Mouse (Mus musculus) heart, postnatal 0 days (tissue): ENCODE data around the gene Nudt3. TPM values are rescaled to one million over a fixed set of nuclear protein-coding genes. Genes with fewer than 3 reads are reported as not detected.
A peak's percentile ranks its signal among the peaks of the same experiment; 100 is the strongest.
"Not testable (repeated sequence)": the region's sequence is repeated elsewhere in the genome, so short reads cannot be mapped to it uniquely, and the experiment has no call there.

Experiments
- ATAC-seq: fragments of 200-750 bp; cut with Nextera tagmentation; 2 replicates; pipeline ENCODE4 v1.8.0; 2017; ENCODE audit warnings: low read depth, moderate number of reproducible peaks, moderate library complexity; ENCODE audit not compliant: insufficient read depth
- DNase-seq: peaks from one replicate; pipeline ENCODE4 v3.0.0-alpha.2; 2016; ENCODE audit warnings: low spot score
- H3K27ac ChIP-seq: fragments of 300-500 bp; sonication (generic); 2 replicates; pipeline ENCODE4 v1.5.1; 2014; ENCODE audit warnings: low read depth, mild to moderate bottlenecking
- H3K27me3 ChIP-seq: fragments of 300-500 bp; sonication (generic); 2 replicates; pipeline ENCODE4 v1.6.1; 2014; ENCODE audit warnings: low read length, mixed read lengths; ENCODE audit not compliant: control insufficient read depth, insufficient read depth
- H3K36me3 ChIP-seq: fragments of 300-500 bp; sonication (generic); replicated peaks from 2 replicates; pipeline ENCODE4 v1.6.1; 2014; ENCODE audit warnings: low read length, mixed read lengths; ENCODE audit not compliant: control insufficient read depth, insufficient read depth
- H3K4me1 ChIP-seq: fragments of 300-500 bp; sonication (generic); 2 replicates; pipeline ENCODE4 v1.6.1; 2014; ENCODE audit warnings: antibody characterized with exemption; ENCODE audit not compliant: control insufficient read depth, insufficient read depth
- H3K4me2 ChIP-seq: fragments of 300-500 bp; sonication (generic); 2 replicates; pipeline ENCODE4 v1.6.1; 2014; ENCODE audit warnings: low read depth, mild to moderate bottlenecking, low read length, moderate library complexity
- H3K4me3 ChIP-seq: fragments of 300-500 bp; sonication (generic); 2 replicates; pipeline ENCODE4 v1.5.1; 2014; ENCODE audit warnings: low read depth, low read length
- H3K9ac ChIP-seq: fragments of 300-500 bp; sonication (generic); replicated peaks from 2 replicates; pipeline ENCODE4 v1.6.1; 2014; ENCODE audit warnings: low read depth, low read length, mixed read lengths
- H3K9me3 ChIP-seq: fragments of 300-500 bp; sonication (generic); replicated peaks from 2 replicates; pipeline ENCODE4 v1.6.1; 2016; ENCODE audit warnings: low read length; ENCODE audit not compliant: control insufficient read depth
- CTCF ChIP-seq: IDR thresholded peaks from 2 replicates; pipeline ENCODE4 v1.5.1; 2016; ENCODE audit warnings: antibody characterized with exemption, control low read depth, low read depth
- EP300 ChIP-seq: IDR thresholded peaks from 2 replicates; pipeline ENCODE4 v1.6.1; 2016; ENCODE audit warnings: antibody characterized with exemption, low read depth
- WGBS: fragments of 180-500 bp; shearing (Covaris S2); extraction: QIAGEN DNeasy Blood & Tissue Kit; methylation state at CpG from one replicate; pipeline ENCODE4 v1.1.7; 2014; 5-methylcytosine and 5-hydroxymethylcytosine counted together
- polyA plus RNA-seq: library from polyadenylated mRNA; unstranded; fragments of >200 nt; fragmentation: Nextera tagmentation; extraction: Ambion mirVana; gene quantifications from 2 replicates; pipeline ENCODE4 v1.2.1, GENCODE M21; 2015
- total RNA-seq: library from RNA; depleted of rRNA; stranded (reverse); fragments of >200 nt; gene quantifications from 2 replicates; pipeline ENCODE4 v1.2.3, GENCODE M21; 2014; ENCODE audit warnings: low replicate concordance

The Nudt3 gene
- total and polyA plus RNA-seq, 2 experiments from 2014 or later, result 140 to 184 TPM

DNA sequence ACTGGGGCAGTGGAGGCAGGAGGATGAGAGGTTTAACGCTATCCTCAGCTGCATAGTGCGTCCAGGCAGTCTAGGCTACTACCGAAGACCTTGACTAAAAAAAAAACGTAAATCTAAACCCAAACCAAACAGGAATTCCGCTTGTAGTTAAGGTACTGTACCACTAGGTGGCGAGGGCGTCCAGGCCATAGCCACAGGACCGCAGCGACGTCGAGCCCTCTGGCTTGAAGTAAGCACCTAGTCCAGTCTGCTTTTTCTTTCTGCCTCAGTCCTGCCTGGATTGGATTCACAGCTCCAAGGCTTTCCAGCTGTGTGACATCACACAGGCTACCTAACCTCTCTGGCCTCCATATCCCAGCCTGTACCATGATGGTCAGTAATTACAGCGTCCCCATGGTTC is 26.9 kb upstream of the Nudt3 start:
- ATAC-seq (no peak), DNase-seq (peak; percentile 25)
- Histone ChIP-seq H3K27ac (no peak overlapping the region), H3K9me3 (no peaks in the 10 kb centered on the region), H3K4me2 (no peak overlapping the region), H3K4me1 (no peaks in the 10 kb centered on the region), H3K36me3 (no peaks in the 10 kb centered on the region), H3K27me3 (peaks cover 7% of the 10 kb centered on the region), H3K9ac (no peak overlapping the region), H3K4me3 (no peak overlapping the region)
- peak; percentile 60 for TF ChIP-seq CTCF
- no peak for TF ChIP-seq EP300
- WGBS, result 9% methylated on average over 12 of the region's 12 CpGs

DNA sequence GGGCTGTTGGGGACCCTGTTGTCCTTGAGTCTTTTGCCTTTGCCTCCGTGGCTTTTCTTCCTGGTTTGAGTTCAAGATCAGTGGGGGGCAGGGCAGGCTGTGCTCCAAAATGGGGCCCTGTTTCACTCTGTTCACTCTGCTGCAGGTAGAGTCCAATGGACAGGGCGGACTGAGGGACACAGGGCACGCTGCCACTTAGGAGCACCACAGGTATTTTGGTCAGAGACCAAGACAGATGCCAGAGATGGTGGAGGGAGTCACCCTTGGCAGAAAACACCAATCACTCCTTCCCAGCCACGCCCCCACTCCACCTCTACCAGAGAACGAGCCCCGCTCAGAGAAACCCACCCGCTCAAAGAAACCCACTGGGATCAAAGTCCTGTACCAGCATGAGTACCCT is 22.5 kb upstream of the Nudt3 start:
- H3K9ac ChIP-seq, result no peak overlapping the region
- WGBS, result 47% methylated on average over 7 of the region's 7 CpGs
- H3K9me3 ChIP-seq, result 0 out of 2 replicates have a peak, but pooled peaks cover 3% of the 10 kb centered on the region
- no peaks in the 10 kb centered on the region for H3K4me1 ChIP-seq
- H3K4me2 ChIP-seq, result no peak overlapping the region
- TF ChIP-seq EP300, result no peak
- TF ChIP-seq CTCF, result no peak
- H3K27me3 ChIP-seq, result no peaks in the 10 kb centered on the region
- H3K4me3 ChIP-seq, result no peak overlapping the region
- no peak overlapping the region for H3K27ac ChIP-seq
- no peak for DNase-seq
- no peaks in the 10 kb centered on the region for H3K36me3 ChIP-seq
- ATAC-seq, result no peak

DNA sequence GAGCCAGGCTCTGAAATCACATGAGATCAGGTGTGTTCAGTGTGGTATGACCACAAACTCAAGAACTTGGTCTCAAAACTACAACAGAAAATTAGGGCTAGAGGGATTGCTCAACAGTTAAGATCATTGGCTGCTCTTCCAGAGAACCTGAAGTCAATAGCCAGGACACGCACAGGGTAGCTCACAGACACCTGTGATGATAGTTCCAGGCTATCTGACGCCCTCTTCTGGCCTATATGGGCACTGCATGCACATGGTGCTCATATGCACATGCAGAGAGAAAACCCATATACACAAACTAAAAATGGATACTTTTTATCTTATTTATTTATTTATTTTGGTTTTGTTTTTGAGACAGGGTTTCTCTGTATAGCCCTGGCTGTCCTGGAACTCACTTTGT is 21.3 kb upstream of the Nudt3 start:
- H3K27me3 ChIP-seq, result no peaks in the 10 kb centered on the region
- H3K4me2 ChIP-seq, result no peak overlapping the region
- H3K4me1 ChIP-seq, result no peaks in the 10 kb centered on the region
- no peak overlapping the region for H3K27ac ChIP-seq
- no peak overlapping the region for H3K4me3 ChIP-seq
- ATAC-seq (no peak), DNase-seq (no peak)
- WGBS, result 38% methylated on average over 2 of the region's 2 CpGs
- TF ChIP-seq CTCF, result peak; percentile 5; the same call in 1 of the 2 replicates
- TF ChIP-seq EP300, result no peak
- H3K9me3 ChIP-seq, result 0 out of 2 replicates have a peak, but pooled peaks cover 3% of the 10 kb centered on the region
- H3K9ac ChIP-seq, result no peak overlapping the region
- H3K36me3 ChIP-seq, result no peaks in the 10 kb centered on the region

DNA sequence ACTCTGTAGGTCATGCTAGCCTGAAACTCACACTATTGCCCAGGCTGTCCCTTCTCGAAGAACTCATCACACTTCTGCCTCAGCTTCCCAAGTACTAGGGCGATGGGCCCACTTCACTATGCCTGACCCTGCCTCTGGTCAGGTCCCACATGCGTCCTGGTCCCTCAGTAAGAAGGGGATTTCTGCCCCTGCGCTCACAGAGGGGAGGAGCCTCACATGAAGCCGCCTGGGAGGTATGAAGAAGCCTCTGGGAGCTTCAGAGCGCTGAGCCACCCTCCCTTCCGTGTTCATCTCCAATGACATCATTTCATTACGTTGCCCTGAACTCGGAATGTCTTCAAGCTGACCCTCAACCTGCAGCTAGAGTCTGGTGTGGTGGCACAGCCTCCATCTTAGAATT is 20.5 kb upstream of the Nudt3 start:
- H3K4me2 ChIP-seq, result no peak overlapping the region
- H3K4me1 ChIP-seq, result no peaks in the 10 kb centered on the region
- no peak overlapping the region for H3K4me3 ChIP-seq
- H3K9ac ChIP-seq, result no peak overlapping the region
- 0 out of 2 replicates have a peak, but pooled peaks cover 3% of the 10 kb centered on the region for H3K9me3 ChIP-seq
- no peaks in the 10 kb centered on the region for H3K27me3 ChIP-seq
- H3K36me3 ChIP-seq, result no peaks in the 10 kb centered on the region
- ATAC-seq (no peak), DNase-seq (no peak)
- H3K27ac ChIP-seq, result no peak overlapping the region
- WGBS, result 76% methylated on average over 9 of the region's 9 CpGs
- TF ChIP-seq CTCF (no peak), EP300 (no peak)

- Histone ChIP-seq H3K27ac (no peak overlapping the region), H3K4me2 (no peak overlapping the region), H3K4me3 (no peak overlapping the region), H3K9ac (no peak overlapping the region), H3K27me3 (no peaks in the 10 kb centered on the region), H3K36me3 (no peaks in the 10 kb centered on the region), H3K9me3 (0 out of 2 replicates have a peak, but pooled peaks cover 3% of the 10 kb centered on the region), H3K4me1 (no peaks in the 10 kb centered on the region)
- ATAC-seq (no peak), DNase-seq (no peak)
- 40% methylated on average over 6 of the region's 6 CpGs for WGBS
- TF ChIP-seq CTCF (no peak), EP300 (no peak)
These were observed 19.8 kb upstream of the Nudt3 start for GRCm38 (mm10) chr17:27643101-27643500.

- no peak overlapping the region for H3K27ac ChIP-seq
- ATAC-seq, result peak; percentile 33
These were observed 19.3 kb upstream of the Nudt3 start for GRCm38 (mm10) chr17:27642491-27643062.

DNA sequence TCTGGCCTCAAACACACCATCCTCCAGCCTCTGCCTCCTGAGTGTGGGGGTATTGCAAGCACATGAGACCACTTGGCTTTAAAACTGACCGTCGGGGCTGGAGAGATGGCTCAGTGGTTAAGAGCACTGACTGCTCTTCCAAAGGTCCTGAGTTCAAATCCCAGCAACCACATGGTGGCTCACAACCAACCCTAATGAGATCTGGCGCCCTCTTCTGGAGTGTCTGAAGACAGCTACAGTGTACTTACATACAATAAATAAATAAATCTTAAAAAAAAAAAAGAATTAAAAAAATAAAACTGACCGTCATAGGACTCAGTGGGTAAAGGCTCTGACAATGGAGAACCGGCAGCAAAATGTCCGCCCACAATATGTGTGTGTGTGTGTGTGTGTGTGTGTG is 16.6 kb upstream of the Nudt3 start:
- DNase-seq, H3K36me3 ChIP-seq, H3K27ac ChIP-seq, H3K4me1 ChIP-seq, H3K27me3 ChIP-seq, H3K4me3 ChIP-seq, H3K9ac ChIP-seq, ATAC-seq, H3K9me3 ChIP-seq, H3K4me2 ChIP-seq: not testable (repeated sequence)
- 90% methylated on average over 6 of the region's 6 CpGs for WGBS

More at GRCm38 (mm10) chr17:27642491-27643062, 19.3 kb upstream of the Nudt3 start:
- peak; percentile 12 for DNase-seq
- Histone ChIP-seq H3K9ac (no peak overlapping the region; the same call in 1 of the 2 replicates), H3K27me3 (no peaks in the 10 kb centered on the region), H3K36me3 (no peaks in the 10 kb centered on the region), H3K4me2 (0 out of 2 replicates have a peak overlapping the region, but pooled peaks have one; percentile 10), H3K4me1 (no peaks in the 10 kb centered on the region), H3K9me3 (0 out of 2 replicates have a peak, but pooled peaks cover 3% of the 10 kb centered on the region), H3K4me3 (no peak overlapping the region)
- no peak for TF ChIP-seq EP300
- no peak for TF ChIP-seq CTCF
- 10% methylated on average over 12 of the region's 12 CpGs for WGBS
